Mouse (Mus musculus) megakaryocyte, embryonic 14.5 days (primary cell): ENCODE results near the gene Dnah1.

Source experiments
- FLI1 ChIP-seq: IDR thresholded peaks from 2 replicates; pipeline ENCODE4 v1.6.1; 2012; ENCODE audit warnings: low read length, inconsistent platforms, mixed read lengths
- GATA1 ChIP-seq: IDR thresholded peaks from 3 replicates; pipeline ENCODE4 v1.6.1; 2012; ENCODE audit warnings: mixed read lengths, low read length, inconsistent platforms, borderline replicate concordance

DNA sequence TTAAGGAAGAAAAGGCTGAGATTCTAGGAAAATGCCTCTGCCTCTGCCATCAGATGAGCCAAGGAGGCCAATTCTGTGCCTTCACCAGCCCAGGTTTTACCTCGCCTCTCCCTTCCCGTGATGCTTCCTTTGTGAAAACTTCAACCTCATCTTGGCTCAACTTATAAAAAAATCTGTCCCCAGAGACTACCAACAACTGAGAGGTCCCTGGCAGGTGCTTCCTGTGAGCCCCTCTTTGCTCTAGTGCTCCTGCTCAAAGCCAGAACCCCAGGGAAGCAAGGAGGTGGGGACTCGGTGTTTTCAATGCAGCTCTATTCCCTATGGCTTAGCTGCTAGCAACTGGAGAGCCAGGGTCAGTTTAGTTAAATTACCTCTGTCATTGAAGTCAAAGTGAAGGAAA, 10.5 kb downstream of the Dnah1 start:
- TF ChIP-seq GATA1 (no peak), FLI1 (no peak)
